Mouse (Mus musculus): ENCODE results near the gene Golga5. TPM values are rescaled to one million over a fixed set of nuclear protein-coding genes. Genes with fewer than 3 reads are reported as not detected.
A peak's percentile ranks its signal among the peaks of the same experiment; 100 is the strongest.
"Not testable (repeated sequence)": the region's sequence is repeated elsewhere in the genome, so short reads cannot be mapped to it uniquely, and the experiment has no call there.

The Golga5 gene
- total RNA-seq, 2 experiments from 2014 or later = 35.4 to 36.2 TPM

DNA sequence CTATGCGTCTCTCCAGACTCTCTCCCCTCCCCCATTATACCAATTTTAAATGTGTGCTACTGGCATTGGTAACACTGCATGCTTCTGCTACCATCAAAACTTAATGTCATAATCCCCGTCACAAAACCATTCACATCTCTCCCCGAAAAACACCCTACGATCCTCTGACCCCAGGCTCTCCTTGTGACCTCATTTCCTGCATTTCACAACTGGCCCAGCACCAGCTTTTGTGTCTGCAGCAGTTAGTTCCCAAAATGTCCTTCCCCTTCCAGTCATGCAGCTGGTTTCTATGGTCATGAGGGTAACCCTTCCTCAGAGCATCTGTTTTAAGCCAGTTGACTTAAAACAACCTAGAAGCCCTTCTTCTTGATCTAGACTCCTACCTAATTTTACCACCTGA lies 23.5 kb upstream of the Golga5 start:
- no peak for DNase-seq

DNA sequence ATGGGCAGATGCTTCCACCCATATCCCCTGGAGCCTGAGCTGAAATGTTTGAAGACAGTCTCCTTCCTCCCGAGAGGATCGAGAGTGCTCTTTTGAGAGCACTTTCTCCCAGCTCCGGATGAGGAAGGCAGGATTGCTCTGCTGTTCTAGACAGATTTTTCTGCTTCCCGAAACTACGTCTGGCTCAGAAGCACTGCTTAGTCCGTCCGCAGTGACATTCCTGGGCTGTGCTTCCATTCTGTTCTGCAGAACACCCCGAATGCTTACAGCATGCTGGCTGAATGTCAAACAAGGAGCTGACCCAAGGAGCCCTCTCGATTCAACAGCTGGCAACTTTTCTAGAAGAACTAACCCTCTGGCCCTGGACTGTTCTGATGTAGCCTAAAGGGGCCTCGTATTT lies 18.5 kb upstream of the Golga5 start:
- DNase-seq = no peak

DNA sequence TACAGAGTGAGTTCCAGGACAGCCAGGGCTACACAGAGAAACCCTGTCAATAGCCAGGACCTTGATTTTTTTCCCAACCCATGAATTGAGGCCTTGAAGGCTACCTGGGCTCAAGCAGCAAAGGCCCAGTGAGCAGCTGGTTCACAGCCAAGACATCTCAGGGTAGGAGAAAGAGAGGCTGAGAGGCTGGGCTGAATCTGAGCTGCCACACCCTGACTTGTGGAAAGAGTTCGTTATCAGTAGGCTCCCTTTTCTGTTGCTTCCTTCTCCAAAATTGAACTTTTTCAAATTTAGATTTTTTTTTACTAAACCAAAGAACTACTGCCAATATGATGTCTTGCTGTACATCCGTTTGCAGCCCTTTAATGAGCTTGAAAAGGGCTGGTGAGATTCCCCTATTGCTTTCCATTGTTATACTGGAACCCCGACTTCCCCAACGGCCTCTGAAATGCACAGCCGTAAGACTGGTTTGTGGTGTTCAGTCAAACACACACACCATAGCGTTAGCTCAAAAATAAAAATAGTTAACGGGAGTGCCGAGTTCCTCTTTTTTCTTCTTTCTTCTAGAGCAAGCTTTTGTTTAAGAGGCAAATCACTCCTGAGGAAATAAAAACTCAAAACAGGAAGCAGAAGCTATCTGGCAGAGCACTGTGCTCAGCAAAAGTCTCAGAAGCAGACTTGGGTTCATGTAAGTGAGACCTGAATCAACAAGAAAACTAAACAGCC lies 17.6 kb upstream of the Golga5 start:
- no peak for DNase-seq

DNA sequence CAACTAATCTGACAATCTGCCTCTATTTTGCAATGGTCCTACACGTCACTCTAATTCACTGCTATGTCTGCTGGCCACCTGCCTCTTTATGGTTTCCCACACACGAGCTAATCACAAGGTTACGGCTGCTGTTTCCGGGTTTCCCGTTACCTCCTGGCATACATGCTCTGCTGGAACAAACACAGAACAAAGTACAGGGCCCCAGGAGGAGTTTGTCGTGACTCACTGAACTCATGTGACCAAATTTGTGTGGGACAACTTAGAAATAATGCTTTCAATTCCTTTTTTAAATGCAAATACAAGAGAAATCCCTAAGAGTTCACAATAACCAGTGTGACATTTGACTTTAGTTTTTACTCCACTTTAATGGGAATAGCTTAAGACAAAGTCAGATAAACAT lies 15.4 kb upstream of the Golga5 start:
- no peak for DNase-seq

DNA sequence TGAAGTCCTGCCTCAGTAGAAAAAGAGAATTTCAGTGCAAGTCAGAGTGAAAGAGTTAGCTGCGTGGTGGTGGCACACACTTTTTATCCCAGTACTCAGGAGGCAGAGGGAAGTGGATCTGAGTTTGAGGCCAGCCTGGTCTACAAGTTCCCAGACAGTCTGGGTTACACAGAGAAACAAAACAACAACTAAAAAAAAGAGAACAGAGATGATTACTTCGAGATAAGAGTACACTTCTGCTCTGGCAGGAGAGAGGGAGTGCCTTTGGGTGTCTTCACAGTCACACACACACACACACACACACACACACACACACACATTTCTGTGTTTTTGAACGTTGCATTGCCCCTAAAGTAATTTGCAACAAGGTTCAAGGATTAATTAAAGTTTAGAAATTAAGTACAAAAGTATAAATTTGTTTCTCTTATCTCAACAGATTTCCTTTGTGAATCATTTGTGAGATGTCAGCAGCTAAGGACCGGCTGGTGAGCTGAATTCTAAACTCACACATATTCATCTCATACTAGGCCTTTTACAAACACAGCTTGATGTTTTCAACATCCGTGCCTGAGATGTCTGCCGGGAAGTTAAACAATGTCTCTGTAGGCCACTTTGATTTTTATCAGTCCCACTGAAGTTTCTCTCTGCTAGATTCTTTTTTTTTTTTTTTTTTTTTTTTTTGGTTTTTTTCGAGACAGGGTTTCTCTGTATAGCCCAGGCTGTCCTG lies 12.3 kb upstream of the Golga5 start:
- DNase-seq = no peak

DNA sequence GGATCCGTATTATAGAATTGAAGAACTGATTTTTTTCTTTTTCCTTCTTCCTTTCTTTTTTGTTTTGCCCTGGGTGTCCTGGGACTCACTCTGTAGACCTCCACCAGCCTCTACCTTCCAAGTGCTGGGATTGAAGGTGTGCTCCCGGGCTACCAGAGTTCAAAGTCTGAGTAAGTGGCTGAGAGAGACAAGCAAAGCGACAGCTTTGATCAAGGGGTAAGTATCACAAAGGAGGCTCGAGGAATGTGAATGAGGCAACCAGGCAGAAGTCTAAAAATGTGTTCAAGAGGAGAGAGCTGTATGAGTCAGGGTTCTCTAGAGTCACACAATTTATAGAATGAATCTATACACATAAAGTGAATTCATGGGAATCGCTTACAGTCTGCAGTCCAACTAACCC lies 8.9 kb upstream of the Golga5 start:
- no peak for DNase-seq

DNA sequence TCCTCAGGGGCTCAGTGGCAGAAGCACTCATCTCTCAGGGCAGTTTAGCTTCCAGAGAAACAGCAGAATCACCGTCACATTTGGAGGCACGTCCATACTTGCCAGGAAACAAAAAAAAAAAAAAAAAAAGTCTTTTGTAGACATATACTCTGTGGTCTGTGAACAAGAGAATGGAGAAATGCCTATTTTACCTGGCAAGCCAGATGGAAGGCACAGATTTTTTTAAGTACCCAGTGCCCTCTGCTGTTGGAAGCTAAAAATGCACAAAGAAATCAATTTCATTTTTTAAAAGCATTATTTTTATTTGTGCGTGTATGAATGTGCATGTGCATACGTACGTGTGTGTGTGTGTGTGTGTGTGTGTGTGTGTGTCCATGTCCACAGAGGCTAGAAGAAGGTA lies 7.8 kb upstream of the Golga5 start:
- DNase-seq = no peak

DNA sequence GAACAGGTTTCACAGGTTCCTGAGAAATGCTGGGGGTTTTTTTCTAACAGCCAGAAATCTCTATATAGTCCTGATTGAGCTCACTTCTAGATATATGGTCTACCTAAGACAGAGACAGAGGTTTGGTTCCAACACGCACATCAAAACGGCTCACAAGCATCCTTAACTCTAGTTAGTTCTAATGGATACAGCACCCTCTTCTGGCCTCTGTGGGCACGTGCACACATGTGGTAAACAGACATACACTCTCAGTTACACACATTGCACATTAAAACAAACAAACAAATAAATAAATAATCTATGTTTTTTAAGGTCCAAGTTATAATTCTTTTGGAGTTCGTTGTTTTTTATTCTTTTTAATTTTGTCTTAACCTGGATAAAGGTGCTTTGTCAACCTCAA lies 4.3 kb upstream of the Golga5 start:
- DNase-seq = no peak

DNA sequence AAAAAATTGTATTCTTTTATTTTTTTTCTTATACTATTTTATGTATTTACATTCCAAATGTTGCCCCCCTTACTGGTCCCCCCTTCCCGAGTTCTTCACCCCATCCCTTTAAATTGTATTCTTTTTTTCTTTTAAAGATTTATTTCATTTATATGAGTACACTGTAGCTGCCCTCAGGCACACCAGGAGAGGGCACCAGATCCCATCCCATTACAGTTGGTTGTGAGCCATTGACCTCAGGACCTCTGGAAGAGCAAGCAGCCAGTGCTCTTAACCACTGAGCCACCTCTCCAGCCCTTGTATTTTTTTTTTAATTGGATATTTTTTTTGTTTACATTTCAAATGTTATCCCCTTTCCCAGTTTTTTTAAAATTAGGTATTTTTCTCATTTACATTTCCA lies 799 bp upstream of the Golga5 start:
- DNase-seq = no peak

DNA sequence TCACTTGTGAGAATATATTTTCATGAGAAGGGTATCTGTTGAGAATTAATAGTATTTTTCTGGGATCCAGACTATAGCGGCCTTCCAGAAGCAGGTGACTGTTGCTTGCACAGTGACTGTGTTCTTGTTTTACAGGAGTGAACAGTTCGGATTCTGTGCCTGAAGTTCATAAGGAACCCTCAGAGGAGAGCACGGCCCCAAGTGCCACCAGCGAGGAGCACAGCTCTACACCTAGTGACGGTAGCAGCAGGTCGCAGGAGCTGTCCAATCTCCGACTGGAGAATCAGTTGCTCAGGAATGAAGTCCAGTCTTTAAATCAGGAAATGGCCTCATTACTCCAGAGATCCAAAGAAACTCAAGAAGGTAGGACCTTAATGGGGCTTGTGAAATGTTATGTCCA lies 5.5 kb downstream of the Golga5 start:
- no peak for DNase-seq

DNA sequence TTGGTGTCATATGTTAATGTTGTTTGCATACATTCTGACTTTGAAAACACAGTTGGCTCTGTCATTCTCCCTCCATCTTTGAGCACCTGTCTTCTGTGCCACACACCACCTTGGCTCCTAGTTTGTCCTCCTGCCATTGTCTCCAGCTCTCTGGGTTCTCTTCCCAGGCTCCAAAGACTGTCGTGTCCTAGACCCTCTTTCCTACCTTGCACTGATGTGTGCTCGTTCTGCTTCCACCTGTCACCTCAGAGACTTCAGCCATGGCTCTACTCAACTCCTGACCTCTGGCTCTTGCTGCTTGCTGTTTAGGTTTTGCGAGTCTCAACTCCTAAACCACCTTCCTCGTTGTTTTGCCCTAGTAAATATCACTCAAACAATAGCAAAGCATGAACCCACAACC lies 11.5 kb downstream of the Golga5 start:
- DNase-seq = no peak

DNA sequence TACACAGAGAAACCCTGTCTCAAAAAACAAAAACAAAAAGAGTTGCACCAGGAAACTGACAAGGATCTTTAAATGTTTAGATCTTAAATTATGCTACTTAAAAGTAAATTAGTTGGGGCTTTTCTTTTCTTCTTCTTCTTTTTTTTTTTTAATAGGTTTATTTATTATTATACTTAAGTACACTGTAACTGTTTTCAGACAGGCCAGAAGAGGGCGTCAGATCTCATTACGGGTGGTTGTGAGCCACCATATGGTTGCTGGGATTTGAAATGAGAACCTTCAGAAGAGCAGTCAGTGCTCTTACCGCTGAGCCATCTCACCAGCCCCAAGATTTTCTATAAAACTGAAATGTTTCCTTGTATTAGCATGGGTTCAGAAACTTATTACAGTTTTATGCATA lies 16.0 kb downstream of the Golga5 start:
- no peak for DNase-seq

DNA sequence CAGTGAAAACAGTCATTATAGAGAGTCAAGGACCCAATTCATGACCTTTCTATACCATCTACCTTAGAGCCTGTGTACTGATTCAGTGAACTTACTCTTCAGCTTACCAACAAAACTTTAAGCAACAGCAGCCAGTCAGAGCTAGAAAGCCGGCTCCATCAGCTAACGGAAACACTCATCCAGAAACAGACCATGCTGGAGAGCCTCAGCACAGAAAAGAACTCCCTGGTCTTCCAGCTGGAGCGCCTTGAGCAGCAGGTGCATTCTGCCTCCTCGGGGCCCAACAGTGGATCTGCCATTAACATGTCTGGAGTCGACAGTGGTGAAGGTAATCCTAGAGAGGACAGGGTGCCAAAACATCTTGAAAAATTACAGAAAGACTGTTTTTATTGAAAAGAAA lies 23.0 kb downstream of the Golga5 start:
- DNase-seq = no peak

DNA sequence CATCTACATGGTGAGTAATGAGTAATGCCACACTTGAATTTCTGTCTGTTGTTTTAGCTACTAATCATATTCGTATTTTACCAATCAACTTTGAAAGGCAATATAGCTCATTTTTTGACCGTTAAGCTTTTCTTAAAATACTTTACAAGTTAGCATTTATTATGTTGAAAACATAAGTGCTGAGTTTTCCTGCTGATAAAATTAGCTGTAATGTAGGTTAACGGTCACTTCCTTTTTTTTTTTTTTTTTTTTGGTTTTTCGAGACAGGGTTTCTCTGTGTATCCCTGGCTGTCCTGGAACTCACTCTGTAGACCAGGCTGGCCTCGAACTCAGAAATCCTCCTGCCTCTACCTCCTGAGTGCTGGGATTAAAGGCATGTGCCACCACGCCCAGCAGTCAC lies 26.8 kb downstream of the Golga5 start:
- not testable (repeated sequence) for DNase-seq

DNA sequence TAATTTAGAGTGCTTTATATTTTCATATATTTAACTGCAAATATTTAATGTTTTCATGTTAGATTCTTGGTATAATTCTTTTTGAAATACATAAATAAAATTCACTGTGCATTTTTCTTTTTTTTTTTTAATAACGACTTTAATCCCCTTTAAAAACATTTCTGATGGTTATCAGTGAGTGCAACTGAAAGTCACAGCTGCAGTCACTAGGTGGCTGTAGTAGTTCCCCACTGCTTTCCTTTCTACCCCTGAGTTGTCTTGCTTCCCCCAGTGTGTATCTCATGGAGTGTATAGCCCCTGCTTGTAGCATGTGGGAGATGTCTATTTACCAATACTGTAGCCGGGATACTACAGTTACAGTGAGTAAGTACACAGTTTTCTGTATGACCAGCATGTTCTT lies 29.0 kb downstream of the Golga5 start:
- no peak for DNase-seq

DNA sequence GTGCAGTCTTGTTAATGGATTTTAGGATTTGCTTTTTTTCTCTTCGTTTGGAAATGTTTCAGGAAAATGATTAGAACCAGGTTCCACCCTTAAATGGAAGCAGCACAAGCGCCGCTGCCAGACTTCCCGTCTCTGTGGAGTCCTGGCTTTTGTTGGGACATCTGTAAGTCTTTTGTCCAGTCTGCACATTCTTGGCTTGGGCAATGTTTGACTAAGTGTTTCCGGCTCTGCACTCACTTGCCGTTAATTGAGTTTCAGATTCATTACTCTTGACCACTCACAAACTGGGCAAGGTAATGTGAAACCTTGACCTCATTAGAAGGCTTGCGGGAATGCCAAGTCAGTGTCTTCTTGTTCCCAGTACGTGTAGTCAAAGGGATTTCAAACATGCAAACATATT lies 29.8 kb downstream of the Golga5 start:
- peak; percentile 22 for DNase-seq

DNA sequence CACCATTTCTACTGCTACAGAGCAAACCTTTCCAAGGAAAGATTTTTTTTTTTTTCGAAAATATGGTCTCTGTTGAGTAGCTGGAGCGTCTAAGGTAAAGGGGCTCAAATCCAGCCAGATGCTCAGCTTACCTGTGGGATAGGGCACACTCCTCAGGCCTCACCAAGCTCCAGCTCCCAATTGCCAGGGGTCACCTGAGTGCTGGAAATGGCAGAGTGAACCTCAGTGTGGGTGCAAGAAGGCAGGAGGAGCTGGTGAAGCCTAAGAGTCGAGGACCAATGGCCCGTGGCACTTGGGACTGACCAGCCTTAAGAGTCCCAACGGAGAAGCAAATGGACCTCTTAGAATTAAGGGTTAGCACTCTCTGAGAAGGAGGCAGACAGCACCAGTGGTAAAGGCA lies 30.3 kb downstream of the Golga5 start:
- DNase-seq = no peak

DNA sequence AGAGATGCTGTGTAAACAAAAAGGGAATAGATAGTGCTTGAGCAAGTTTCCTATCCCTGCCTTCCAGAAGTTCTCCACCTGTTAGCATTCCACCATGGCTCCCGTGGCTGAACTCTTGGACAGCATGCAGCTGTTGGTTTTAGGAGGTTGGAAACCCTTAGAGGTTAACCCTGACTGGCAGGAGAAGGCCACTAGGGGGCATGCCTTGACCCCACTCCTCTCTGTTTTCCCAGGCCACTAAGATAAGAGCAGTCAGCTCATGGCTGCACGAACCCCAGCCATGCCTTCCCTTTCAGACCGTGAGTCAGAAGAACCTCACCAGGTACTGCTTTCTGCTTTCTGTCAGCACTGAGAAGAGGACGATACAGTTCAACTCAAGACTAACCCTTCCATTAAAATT lies 30.8 kb downstream of the Golga5 start:
- DNase-seq = peak; percentile 13

DNA sequence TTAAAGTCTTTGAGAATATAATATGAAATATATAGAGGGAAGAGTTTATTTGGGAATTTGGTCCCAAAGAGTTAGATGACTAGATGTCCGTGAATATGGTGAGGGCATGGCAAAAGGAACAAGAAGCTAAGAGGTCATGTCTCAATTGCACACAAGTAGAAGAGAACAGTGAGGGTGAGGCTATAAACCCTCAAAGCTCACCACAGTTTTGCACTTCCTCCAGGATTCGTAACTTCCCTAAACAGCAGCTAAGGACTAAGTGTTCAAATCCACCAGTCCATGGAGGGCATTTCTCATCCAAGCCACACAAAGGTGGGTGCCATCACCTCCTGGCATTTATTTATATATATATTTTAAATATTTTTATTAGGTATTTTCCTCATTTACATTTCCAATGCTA lies 32.1 kb downstream of the Golga5 start:
- DNase-seq = no peak

DNA sequence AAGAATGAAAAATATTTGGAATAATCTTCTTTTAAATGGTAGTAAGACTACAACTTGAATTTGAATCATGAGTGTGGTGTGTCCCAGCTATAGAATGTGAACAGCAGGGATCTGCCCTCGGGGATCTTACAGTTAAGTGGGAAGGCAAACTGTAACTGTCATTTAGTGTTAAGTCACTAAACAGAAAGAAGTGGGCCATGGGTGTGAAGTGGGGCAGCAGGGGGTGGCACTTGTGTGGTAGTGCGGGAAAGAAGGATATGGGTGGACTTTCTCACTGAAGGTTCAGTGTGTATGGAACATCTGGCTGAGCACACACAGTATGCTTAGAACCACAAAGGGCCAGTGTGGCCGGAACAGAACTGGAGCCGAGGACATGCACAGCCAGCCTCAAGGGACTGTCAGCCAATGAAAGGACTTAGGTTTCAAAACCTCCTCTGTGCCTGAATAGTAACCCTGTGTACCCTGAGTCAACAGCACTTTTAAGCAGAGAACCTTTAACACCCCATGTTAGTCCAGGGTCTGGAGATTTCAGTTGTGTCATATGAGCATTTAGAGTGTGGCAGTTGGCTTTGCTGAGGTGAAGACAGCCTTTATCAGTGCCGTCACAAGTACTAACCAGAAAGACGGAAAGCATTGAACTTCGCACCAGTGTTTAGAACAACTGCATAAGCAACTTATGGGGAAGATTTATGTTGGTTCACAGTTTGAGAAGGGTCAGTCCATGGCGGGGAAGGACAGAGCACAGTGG lies 33.1 kb downstream of the Golga5 start:
- DNase-seq = no peak

DNA sequence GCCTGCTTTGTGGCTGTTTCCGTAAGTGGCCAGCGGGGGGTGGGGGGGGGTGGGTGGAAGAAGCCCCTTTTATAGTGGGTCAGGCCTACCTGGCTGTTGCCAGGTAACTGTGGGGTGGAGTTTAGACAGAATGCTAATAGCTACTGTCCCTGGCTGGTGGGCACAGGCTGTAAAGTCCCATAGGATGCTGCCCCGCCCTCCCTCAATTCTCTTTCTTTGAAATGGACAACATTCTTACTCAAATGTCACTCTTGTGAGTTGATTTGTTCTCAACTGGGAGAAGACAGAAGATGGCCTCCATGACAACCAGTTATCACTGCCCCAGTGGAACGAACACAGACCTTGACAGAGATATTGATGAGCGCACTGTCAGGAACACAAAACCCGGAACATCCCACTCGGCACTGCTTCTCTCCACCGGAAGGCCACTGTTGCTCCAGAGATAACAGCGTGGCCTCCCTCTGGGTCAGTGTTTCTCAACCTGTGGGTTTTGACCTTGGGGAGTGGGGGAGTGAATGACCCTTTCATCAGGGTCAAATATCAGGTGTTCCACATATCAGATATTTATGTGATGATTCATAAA lies 36.3 kb downstream of the Golga5 start:
- DNase-seq = no peak

DNA sequence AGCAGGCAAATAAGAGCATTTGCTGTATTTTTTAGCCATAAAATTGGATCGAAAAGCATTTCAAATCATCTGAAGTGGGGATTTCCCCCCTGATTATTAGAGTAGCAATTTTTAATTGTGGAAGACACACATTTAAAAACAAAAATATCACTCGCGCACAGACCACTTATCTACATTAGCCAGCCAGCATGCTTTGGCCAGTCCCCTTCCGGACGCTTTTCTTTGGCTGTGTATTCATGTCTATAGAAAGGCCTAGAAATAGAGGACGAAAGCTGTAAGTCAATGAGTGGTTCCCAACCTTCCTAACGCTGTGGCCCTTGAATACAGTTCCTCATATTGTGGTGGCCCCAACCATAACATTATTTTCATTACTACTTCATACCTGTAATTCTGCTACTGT lies 37.0 kb downstream of the Golga5 start:
- DNase-seq = no peak

DNA sequence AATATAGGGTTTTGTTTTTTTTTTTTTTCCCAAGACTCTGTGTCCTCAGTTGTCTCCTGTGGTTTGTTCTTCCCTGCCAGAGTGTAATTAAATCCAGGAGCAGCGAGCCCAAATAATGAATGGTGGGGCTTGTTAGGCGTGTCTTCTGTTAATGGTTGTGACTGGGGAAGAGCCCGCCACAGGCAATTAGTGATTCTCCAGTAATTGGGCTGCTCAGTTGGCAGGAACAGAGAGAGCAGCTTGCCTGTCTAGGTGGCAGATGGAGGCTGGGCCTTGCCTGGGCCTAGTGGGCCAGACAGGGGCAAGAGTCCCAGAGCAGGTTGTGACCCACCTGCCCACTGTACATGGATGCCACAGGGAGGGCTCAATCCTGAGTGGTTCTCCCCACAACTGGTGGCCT lies 42.4 kb downstream of the Golga5 start:
- no peak for DNase-seq

Data from adrenal gland, postnatal 10 days (tissue).